Mouse (Mus musculus) fibroblast of lung, adult 2 months (primary cell): ENCODE results near the gene Tbkbp1.
A peak's percentile ranks its signal among the peaks of the same experiment; 100 is the strongest.

Experiments used
- DNase-seq: peaks from one replicate; pipeline ENCODE4 v3.0.0-alpha.2; 2011; ENCODE audit warnings: low read depth

Tbkbp1 gene

GRCm38 (mm10) chr11:97127470-97128223 lies 23.6 kb downstream of the Tbkbp1 start:
- DNase-seq = no peak

DNA sequence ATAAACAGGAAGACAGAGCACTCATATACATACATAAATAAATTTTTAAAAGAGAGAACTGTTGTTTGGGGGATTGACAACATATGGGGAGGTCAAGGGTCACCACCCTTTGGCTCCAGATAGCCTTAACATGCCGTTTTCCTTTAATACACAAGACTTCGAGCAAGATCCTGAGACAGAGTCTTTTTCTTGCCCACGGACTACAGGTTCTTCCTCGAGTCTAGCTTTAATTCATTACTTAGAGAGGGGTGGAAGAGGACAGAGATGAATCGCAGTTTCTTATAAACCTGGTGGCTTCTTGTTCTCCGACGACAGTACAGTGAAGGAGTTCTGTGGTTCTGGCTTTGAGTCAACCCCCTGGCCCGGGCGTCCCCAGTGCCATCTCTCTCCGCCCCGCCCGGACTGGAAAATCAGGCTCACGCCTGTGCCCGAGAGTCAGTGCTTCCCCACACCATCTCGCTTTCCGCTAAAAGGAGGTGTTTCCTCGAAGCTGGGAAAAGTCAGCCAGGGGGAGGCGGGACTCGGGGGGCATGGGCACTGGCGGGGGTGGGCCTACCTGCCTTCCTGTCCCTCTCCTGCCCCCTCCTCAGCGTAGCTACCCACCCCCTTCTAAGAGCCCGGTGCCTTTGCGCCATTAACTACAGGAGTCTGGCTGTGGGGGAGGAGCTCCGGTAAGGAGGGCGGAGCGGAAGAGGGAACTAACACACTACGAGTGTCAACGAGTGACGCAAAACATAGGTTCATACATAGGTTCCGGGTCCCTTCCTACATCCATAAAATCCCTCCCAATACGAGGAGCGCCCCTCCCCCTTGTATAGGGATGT lies 24.4 kb downstream of the Tbkbp1 start:
- peak; percentile 9 for DNase-seq

DNA sequence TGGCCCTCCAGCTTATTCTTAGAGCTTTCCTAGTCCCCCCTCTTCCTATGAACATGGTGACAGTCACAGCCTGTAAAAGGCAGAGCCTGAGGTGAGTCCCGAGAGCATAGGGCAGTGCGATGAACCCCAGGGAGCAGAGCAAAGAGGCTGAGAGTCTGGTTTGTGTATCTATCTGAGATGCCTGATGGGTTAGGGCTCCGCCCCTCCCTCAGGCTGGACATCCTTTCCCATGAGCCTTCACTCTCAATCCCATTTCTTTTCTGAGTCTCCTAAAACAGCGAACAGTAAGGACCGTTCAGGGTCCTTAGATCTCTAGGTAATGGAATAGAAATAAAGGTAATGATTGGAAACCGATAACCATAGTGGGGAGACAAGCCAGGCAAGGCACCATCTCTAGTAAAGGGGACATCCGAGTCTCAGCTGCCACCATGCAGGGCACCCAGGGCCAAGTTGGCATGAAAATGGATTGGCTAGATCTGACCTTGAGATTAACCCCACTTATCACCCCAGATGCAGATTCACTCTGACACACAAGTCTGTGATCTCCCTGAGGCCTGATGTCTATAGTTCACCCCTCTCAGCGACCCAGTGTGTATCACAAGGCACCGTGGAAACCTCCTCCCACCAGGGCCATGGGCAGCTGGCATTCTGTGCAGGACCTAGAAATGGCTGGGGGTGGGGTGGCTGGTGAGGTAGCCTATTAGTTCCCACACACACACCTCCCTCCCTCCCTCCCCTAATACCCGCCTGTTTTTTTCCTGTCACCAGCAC lies 26.8 kb downstream of the Tbkbp1 start:
- no peak for DNase-seq

DNA sequence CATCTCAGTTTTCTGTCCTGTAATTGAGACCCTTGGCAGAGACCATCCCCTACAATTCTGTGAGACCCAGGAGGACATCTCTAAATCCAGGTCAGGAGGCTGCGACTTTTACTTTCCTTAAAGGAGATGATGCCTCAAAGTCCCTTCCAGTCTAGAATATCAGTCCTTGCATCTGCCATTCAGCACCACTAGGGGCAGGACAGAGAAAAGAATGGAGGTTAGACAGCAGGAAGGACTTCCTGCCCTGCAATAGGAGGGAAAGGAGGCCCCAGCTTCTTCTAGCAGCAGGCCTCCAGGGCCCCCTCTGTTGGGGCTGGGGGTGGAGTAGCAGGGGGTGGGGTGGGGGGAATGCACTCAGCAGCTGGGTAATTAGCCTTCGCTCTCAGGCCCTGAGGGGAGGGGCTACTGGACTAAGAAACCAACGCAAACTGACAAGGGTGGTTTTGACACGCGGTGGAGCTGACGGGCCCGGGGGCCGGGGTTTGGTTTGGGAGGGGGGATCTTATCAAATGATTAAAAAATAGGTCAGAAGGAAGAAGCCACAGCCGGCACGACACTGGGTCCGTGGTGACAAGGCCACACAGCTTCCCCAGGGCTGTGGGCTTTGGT lies 27.9 kb downstream of the Tbkbp1 start:
- DNase-seq = no peak

DNA sequence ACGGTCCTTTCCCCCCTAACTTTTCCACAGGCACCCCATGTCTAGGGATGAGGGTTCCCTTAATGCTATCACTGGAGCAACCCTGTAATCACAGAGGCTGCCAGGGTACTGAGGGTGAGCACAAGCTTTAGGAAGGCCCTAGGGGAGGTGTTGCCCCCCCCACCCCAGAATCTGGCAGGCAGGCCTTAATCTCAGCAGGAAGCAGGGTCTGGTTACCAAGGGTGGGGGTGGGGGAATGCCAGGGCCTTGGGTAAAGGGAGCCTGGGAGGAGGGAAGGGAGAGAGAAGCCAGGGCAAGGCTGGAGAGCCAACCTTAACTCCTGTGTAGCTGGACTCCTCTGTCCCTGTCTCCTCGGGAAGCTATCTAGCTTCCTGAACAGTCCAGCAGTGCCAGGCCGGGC lies 30.7 kb downstream of the Tbkbp1 start:
- no peak for DNase-seq

GRCm38 (mm10) chr11:97120221-97120620 lies 31.1 kb downstream of the Tbkbp1 start:
- no peak for DNase-seq

DNA sequence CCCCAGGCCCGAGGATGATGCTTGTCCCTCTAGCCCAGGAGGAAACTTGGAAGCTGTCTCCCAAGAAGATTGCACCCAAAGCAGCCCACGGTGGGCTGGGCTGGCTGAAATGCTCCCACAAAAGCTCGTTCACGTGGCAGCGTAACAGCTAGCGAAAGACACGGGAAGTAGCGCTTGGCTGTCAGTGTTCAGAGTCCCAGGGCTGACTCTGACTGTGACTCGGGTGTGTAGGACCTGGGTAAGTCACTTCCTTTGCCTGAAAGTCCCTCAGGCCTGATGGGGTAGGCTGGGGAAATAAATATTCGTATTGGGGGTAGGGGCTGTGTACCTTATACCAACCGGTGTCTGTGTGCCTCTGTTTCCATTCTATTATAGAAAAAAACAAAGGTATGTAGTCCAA lies 35.5 kb downstream of the Tbkbp1 start:
- no peak for DNase-seq

- no peak for DNase-seq
Observed at GRCm38 (mm10) chr11:97114671-97115601, 36.4 kb downstream of the Tbkbp1 start, which contains the start of gene Tbx21. Tbx21 (minus strand) TSS chr11:97115331.

- no peak for DNase-seq
Observed at GRCm38 (mm10) chr11:97112519-97113125, 38.7 kb downstream of the Tbkbp1 start.

DNA sequence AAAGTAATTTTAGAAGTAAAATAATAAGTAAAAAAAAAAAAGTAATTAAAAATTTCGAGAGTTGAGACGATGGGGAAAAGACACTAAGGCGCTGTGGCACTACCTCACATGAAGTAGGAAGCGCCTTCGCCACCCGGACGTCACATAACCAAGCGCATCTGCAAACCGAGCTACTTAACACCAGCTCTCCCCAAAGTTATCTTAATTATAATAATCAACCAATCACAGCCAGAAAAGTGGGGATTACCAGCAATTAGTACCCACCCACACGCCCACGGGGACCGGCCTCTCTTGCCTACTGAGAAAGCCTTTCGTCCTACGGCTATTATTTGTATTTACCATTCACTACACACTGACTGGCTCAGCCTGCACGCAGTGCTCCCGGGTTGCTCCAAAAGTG lies 42.3 kb downstream of the Tbkbp1 start:
- no peak for DNase-seq

DNA sequence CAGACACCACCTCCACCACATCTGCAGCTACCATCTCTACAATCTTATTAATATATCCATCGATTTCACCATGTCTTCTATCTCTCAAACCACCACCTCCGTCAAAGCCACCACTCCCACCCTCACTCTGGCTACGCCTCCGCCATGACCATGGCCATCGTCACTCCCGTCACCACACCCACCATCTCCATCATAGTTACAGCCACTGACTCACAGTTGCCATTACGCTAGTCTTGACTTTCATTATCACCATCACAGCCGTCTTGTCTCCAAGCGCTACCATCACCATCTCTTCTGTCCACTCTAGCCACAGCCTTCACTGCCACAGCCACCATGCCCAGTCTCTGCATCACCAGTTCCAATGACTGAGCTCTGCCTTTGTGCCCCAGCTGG lies 47.2 kb downstream of the Tbkbp1 start:
- no peak for DNase-seq

DNA sequence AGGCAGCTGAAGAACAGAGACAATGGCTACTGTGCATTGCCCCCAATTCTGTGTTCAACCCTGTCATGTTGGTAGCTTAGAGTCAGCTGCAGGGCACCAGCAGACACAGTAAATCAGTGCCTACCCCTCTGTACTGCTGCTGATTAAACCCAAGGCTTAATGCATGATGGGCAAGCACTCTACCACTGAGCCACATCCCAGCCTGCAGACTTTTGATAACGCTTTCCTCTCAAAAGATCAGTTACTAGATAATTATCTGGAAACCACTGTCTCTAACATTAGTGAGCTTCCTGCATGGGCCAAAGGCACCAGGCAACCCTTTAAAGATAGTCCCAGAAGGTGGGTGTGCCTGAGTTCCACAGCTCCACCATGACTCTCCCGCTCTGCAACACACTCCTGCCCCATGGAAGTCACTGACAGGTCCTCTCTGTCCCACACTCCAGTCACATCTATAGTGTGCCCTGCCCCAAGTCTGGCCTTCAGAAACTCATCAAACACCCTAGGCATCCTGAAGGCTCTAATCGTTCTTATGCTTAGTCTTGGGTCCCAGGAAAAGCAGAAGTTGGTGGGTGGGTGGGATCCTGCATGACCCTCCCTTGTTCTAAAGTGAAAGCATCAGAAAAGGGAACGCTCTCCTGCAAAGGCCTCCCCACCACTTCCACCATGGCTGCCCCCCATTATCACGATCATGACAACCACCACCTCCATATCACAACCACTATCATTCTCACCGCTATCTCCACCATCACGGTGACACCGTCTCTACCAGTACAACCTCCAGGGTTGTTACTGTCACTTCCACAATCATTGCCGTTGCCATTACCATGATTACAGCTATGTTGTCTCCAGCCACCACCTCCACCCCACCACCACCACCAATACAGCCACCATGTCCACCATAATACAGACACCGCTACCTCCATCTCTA lies 47.9 kb downstream of the Tbkbp1 start:
- DNase-seq = no peak

DNA sequence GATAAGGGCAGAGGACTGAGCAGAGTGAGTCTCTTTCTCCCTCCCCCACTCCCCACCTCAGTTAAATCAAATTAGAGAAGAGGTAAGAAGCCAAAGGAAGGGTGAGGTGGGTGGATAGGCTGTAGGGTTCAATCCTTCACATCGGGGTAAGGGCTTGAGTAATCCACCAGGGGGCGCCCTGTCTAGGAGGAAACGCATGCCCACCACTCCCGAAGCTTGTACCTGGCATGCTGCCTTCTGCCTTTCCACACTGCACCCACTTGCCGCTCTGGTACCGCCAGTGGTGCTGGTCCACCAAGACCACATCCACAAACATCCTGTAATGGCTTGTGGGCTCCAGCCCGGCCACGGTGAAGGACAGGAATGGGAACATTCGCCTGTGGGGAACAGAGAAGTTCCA lies 49.6 kb downstream of the Tbkbp1 start:
- DNase-seq = no peak

DNA sequence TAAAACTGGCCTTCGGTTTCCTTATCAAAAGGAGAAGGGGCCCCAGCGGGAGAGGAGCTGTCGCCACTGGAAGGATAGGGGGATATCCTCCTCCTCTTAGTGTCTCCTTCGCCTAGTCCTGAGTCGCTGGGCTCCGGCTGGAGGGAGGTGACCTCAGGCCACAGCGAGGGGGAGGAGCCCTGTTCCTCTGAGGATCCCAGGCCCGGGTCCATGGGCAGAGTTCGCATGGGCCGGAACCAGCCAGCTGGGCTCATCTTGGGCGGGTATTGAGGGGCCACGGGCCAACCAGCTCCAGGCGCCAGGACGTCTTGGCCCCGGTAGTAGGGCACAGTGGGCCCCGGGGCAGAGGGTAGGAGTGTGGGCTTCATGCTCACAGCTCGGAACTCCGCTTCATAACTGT lies 52.5 kb downstream of the Tbkbp1 start:
- no peak for DNase-seq

GRCm38 (mm10) chr11:97094600-97094999 lies 56.7 kb downstream of the Tbkbp1 start:
- DNase-seq = no peak

DNA sequence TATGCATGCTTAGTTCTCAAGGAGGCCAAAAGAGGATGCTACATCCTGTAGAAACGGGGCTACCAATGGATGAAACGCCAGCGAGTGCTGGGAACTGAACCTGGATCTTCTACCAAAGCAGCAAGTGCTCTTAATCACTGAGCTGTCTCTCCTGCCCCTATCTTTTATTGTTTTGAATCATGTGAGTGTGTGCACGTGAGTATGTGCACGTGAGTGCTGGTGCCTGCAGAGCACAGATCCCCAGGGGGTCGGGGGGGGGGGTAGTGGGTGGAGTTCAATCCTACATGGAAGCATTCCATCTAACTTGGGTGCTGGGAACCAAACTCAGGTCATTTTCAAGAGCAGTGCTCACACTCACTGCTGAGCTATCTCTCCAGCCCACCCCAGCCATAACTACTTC lies 64.9 kb downstream of the Tbkbp1 start:
- no peak for DNase-seq
